Mouse (Mus musculus) forebrain, postnatal 0 days (tissue): ENCODE results near the gene Cotl1. TPM values are rescaled to one million over a fixed set of nuclear protein-coding genes. Genes with fewer than 3 reads are reported as not detected.

Experiments
- ATAC-seq: fragments of 200-750 bp; cut with Nextera tagmentation; 2 replicates; pipeline ENCODE4 v1.8.0; 2017; ENCODE audit warnings: mild to moderate bottlenecking, moderate library complexity
- DNase-seq: peaks from one replicate; pipeline ENCODE4 v3.0.0-alpha.2; 2015
- H3K27ac ChIP-seq: fragments of 300-500 bp; sonication (generic); 2 replicates; pipeline ENCODE4 v1.5.1; 2014; ENCODE audit warnings: low read depth, mild to moderate bottlenecking, antibody characterized with exemption, low read length, moderate library complexity, mixed read lengths
- H3K27me3 ChIP-seq: fragments of 300-500 bp; sonication (generic); 2 replicates; pipeline ENCODE4 v1.6.1; 2014; ENCODE audit warnings: mild to moderate bottlenecking, low read length, mixed read lengths; ENCODE audit not compliant: insufficient read depth
- H3K36me3 ChIP-seq: fragments of 300-500 bp; sonication (generic); 2 replicates; pipeline ENCODE4 v1.6.1; 2014; ENCODE audit warnings: mild to moderate bottlenecking, moderate library complexity; ENCODE audit not compliant: insufficient read depth
- H3K4me1 ChIP-seq: fragments of 300-500 bp; sonication (generic); 2 replicates; pipeline ENCODE4 v1.6.1; 2014; ENCODE audit warnings: antibody characterized with exemption; ENCODE audit not compliant: insufficient read depth
- H3K4me2 ChIP-seq: fragments of 300-500 bp; sonication (generic); 2 replicates; pipeline ENCODE4 v1.6.1; 2014; ENCODE audit warnings: low read depth, mild to moderate bottlenecking, moderate library complexity
- H3K4me3 ChIP-seq: fragments of 300-500 bp; sonication (generic); 2 replicates; pipeline ENCODE4 v1.5.1; 2014; ENCODE audit warnings: low read depth, low read length, mixed read lengths
- H3K9ac ChIP-seq: fragments of 300-500 bp; sonication (generic); 2 replicates; pipeline ENCODE4 v1.6.1; 2014; ENCODE audit warnings: mild to moderate bottlenecking
- H3K9me3 ChIP-seq: fragments of 300-500 bp; sonication (generic); 2 replicates; pipeline ENCODE4 v1.6.1; 2016; ENCODE audit warnings: low read length
- CTCF ChIP-seq: sonication (generic); IDR thresholded peaks from 2 replicates; pipeline ENCODE4 v1.5.1; 2016; ENCODE audit warnings: antibody characterized with exemption, control low read depth, low read depth
- WGBS: fragments of 180-500 bp; shearing (Covaris S2); extraction: QIAGEN DNeasy Blood & Tissue Kit; methylation state at CpG from one replicate; pipeline ENCODE4 v1.1.7; 2014; 5-methylcytosine and 5-hydroxymethylcytosine counted together
- polyA plus RNA-seq: library from polyadenylated mRNA; unstranded; fragments of >200 nt; fragmentation: Nextera tagmentation; extraction: Ambion mirVana; gene quantifications from 2 replicates; pipeline ENCODE4 v1.2.1, GENCODE M21; 2015
- total RNA-seq: library from RNA; depleted of rRNA; stranded (reverse); fragments of >200 nt; gene quantifications from 2 replicates; pipeline ENCODE4 v1.2.3, GENCODE M21; 2014; rRNA removed

The Cotl1 gene
- total RNA-seq (177 and 224 TPM in 2 replicates), polyA plus RNA-seq (134 and 156 TPM in 2 replicates)

DNA sequence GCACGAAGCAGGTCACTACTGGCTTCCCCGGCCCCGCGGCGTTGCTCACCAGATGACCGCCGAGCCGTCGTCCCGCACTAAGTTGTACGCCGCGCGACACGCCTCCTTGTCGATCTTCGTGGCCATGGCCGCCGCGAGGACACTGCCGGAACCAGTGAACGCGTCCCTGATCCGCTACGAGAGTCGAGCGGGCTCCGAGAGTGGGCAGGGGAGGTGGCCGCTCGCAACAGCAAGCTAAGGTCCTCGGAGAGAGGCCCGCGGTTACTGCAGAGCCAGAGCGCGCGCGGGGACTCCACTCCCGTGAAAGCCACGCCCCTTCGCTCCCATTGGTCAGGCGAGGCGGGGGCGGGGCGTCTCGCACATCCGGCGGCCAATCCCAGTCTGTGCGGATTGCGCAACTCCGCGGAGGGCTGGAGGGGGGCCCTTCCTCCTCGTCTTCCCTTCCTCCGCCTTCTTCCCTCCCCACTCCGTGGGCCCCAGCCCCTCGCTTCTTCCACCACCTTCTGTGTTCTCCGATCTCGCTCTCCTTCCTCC, at the start of gene Cotl1:
TSS of gene Cotl1 (minus strand) at position 270 of the 534 bp plus-strand sequence.
- DNase-seq (peak; percentile 99), ATAC-seq (peak; percentile 97)
- H3K27me3 ChIP-seq = no peaks in the 10 kb centered on the region; the same call in 1 of the 2 replicates
- 2% methylated on average over 57 of the region's 57 CpGs for WGBS
- peaks cover 4% of the 10 kb centered on the region; the same call in 1 of the 2 replicates for H3K36me3 ChIP-seq
- no peaks in the 10 kb centered on the region for H3K9me3 ChIP-seq
- no peak for TF ChIP-seq CTCF
- H3K4me1 ChIP-seq = peaks cover 41% of the 10 kb centered on the region
- peak within 1 kb of the TSS; percentile 78 for H3K4me2 ChIP-seq
- H3K4me3 ChIP-seq = peak within 1 kb of the TSS; percentile 66
- peak within 1 kb of the TSS; percentile 68 for H3K9ac ChIP-seq
- peak within 1 kb of the TSS; percentile 85 for H3K27ac ChIP-seq

DNA sequence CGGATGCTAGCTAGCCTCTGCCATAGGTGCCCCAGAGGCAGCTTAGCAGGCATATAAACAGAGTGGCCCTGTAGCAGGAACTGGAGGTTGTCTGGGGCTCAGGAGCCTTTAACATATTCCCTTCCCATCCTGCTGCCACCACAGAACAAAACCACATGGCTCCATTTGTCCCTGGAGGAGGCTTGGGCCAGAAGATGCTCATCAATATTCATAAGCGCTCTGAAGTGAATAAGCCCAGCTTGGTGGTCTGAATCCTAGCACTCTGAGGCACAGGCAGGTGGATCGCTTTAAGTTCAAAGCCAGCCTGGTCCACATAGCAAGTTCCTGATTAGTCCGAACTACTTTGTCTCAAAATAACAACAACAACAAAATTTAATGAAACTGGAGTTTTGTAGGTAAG, 47.7 kb upstream of the Cotl1 start:
- no peaks in the 10 kb centered on the region for H3K9me3 ChIP-seq
- H3K27ac ChIP-seq = no peak overlapping the region
- H3K4me1 ChIP-seq = no peaks in the 10 kb centered on the region
- 53% methylated on average over 4 of the region's 4 CpGs for WGBS
- H3K4me2 ChIP-seq = no peak overlapping the region
- no peak for TF ChIP-seq CTCF
- H3K9ac ChIP-seq = no peak overlapping the region
- H3K4me3 ChIP-seq = no peak overlapping the region
- H3K36me3 ChIP-seq = no peaks in the 10 kb centered on the region
- ATAC-seq = no peak
- DNase-seq = peak; percentile 8
- H3K27me3 ChIP-seq = no peaks in the 10 kb centered on the region

DNA sequence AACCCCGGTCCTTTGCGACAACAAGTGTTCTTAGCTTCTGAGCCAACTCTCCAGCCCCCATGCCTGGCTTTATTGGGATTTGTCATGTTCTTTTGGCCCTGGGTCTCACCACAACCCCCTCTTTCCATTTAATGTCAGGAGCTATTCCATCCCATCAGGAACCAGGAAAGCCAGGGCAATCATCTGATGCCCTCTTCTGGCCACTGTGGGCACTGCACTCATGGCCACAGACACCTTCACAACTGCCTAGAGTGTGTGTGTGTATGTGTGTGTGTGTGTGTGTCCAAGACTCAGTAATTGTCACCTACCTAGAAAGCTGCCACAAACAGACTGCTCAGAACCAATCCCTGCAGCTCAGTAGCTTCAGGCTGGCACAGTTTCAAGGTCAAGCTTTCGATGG, 46.8 kb upstream of the Cotl1 start:
- Histone ChIP-seq H3K4me3 (no peak overlapping the region), H3K27me3 (no peaks in the 10 kb centered on the region), H3K9ac (no peak overlapping the region), H3K27ac (no peak overlapping the region), H3K36me3 (no peaks in the 10 kb centered on the region), H3K9me3 (no peaks in the 10 kb centered on the region), H3K4me1 (no peaks in the 10 kb centered on the region), H3K4me2 (no peak overlapping the region)
- no peak for ATAC-seq
- TF ChIP-seq CTCF = peak; percentile 71
- 79% methylated on average over 3 of the region's 3 CpGs for WGBS
- DNase-seq = peak; percentile 34

DNA sequence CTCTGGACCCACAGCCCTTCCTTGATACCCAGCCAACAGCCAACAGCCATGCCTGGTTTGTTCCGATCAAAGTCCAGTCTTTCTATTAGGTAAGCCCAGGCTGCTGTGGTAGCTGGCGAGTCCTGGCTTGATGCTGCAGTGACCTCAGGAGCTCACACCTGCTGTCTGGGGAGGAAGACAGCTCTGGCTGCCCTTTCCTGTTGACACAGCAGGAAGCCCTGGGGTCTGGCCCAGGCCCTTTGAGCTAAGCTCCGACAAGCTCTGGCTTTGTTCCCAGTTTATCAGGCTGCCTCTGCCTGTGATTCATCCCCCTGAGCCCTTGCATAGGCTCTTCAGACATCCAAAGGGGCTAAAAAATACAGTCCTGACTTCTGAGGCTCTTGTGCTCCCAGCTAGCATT, 45.3 kb upstream of the Cotl1 start:
- DNase-seq = peak; percentile 21
- H3K9me3 ChIP-seq = no peaks in the 10 kb centered on the region
- H3K27me3 ChIP-seq = no peaks in the 10 kb centered on the region
- no peak overlapping the region for H3K4me2 ChIP-seq
- no peaks in the 10 kb centered on the region for H3K4me1 ChIP-seq
- TF ChIP-seq CTCF = no peak
- H3K4me3 ChIP-seq = no peak overlapping the region
- no peaks in the 10 kb centered on the region for H3K36me3 ChIP-seq
- WGBS = 25% methylated on average over 3 of the region's 3 CpGs
- no peak overlapping the region for H3K9ac ChIP-seq
- ATAC-seq = peak; percentile 27; the same call in 1 of the 2 replicates
- no peak overlapping the region for H3K27ac ChIP-seq

DNA sequence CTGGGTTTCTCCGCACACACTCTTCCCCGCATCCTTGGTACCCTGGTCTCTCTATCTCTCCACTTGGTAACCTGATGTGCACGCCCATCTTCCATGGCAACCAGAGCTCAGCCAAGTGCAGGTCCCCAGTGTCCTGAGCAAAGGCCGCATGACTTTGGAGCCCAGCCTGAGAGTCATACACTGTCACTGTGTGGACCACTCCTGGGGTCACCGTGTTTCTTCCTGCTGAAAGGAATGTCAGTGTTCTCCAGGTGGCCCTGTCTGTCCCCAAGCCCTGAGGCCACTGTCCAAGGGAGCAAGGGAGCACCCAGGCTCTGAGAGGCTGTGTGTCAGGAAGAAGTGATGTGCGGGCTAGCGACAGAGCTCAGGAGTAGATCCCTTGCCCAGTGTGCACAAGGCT, 42.9 kb upstream of the Cotl1 start:
- DNase-seq (no peak), ATAC-seq (no peak)
- H3K4me2 ChIP-seq = no peak overlapping the region
- no peaks in the 10 kb centered on the region for H3K9me3 ChIP-seq
- no peak overlapping the region for H3K4me3 ChIP-seq
- TF ChIP-seq CTCF = no peak
- no peak overlapping the region for H3K27ac ChIP-seq
- H3K9ac ChIP-seq = no peak overlapping the region
- WGBS = 94% methylated on average over 7 of the region's 7 CpGs
- no peaks in the 10 kb centered on the region for H3K27me3 ChIP-seq
- no peaks in the 10 kb centered on the region for H3K36me3 ChIP-seq
- H3K4me1 ChIP-seq = no peaks in the 10 kb centered on the region

DNA sequence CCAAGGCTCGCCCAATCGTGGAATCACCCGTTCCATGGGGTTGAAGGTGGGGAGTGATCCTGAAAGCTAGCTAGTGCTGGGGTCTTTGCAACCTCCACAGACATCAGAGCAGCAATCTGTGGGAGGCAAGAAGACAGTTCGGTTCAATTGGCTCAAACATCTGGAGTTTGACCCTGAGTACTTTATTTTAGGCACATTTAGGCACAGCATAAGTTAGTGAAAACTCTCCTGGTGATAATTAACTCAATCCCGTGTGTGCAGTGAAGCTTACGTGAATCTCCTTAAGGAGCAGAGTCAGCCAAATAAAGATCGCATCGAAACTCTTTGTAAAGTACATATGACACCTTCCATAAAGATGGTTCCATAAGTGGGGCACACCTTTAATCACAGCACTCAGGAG, 41.6 kb upstream of the Cotl1 start:
- Histone ChIP-seq H3K4me1 (no peaks in the 10 kb centered on the region), H3K9me3 (no peaks in the 10 kb centered on the region), H3K4me2 (no peak overlapping the region), H3K9ac (no peak overlapping the region), H3K27me3 (no peaks in the 10 kb centered on the region), H3K4me3 (no peak overlapping the region), H3K36me3 (peaks cover 3% of the 10 kb centered on the region; the same call in 1 of the 2 replicates), H3K27ac (no peak overlapping the region)
- no peak for DNase-seq
- WGBS = 67% methylated on average over 8 of the region's 8 CpGs
- TF ChIP-seq CTCF = no peak
- no peak for ATAC-seq

DNA sequence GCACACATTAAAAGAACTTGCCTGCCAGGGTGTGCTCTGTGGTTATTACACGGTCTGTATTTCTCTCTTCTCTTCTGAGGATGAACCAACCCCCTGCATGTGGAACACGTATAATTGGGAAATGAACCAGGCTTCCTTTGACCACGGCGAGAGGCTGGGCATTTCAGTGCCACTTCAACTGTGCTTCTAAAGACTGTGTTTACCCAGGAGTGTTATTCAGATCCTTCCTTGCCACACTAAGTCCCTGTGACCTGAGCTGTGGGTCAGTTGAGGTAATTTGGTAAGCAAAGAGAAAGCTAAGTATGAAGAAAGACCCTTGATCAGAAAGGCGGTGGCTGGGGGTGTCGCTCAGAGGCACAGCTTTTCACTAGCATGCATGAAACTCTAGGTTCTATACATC, 41.0 kb upstream of the Cotl1 start:
- Histone ChIP-seq H3K27ac (no peak overlapping the region), H3K4me1 (no peaks in the 10 kb centered on the region), H3K4me2 (no peak overlapping the region), H3K4me3 (no peak overlapping the region), H3K27me3 (no peaks in the 10 kb centered on the region), H3K9ac (no peak overlapping the region), H3K36me3 (peaks cover 10% of the 10 kb centered on the region; the same call in 1 of the 2 replicates), H3K9me3 (no peaks in the 10 kb centered on the region)
- no peak for TF ChIP-seq CTCF
- WGBS = 75% methylated on average over 6 of the region's 6 CpGs
- no peak for ATAC-seq
- no peak for DNase-seq
